ENCODE assay signal across 8 mouse cellular contexts in genomic region chr11:87108409-87108754, GRCm38 (mm10). TPM values are rescaled to one million over a fixed set of nuclear protein-coding genes. Genes with fewer than 3 reads are reported as not detected.
DNase-seq lines count a peak whose midpoint lies in the region; ATAC-seq and TF ChIP-seq lines count a peak whose summit lies in the region.

Gene Prr11, minus strand, starts transcription at chr11:87108708.

- under 1% methylated on average over 14 of the region's 14 CpGs for WGBS in cerebellum, adult 2 months
- WGBS in thymus, adult 2 months = under 1% methylated on average over 14 of the region's 14 CpGs
- WGBS in liver, embryonic 13.5 days (ENCODE audit: insufficient replicate concordance) = 0% methylated on average over 14 of the region's 14 CpGs

- no peak for TF ChIP-seq POLR2A in cerebellum, adult 2 months (IDR thresholded peaks at IDR 0.05; ENCODE audit: borderline replicate concordance, insufficient read depth, low read length)
- no peak for TF ChIP-seq POLR2A in thymus, adult 2 months (IDR thresholded peaks at IDR 0.05; ENCODE audit: control insufficient read depth, extremely low read depth, insufficient read depth, low read length, poor library complexity)

- H3K9me3 ChIP-seq in liver, embryonic 13.5 days (replicated peaks) = no peaks in the 10 kb centered on the region

- no peak within 1 kb of the TSS for H3K27ac ChIP-seq in cerebellum, adult 2 months (ENCODE audit: insufficient read depth, low read length)
- peak within 1 kb of the TSS; percentile 75 for H3K27ac ChIP-seq in thymus, adult 2 months (ENCODE audit: control insufficient read depth, insufficient read depth, low read length)
- H3K27ac ChIP-seq in liver, embryonic 13.5 days = peak within 1 kb of the TSS; percentile 88

- H3K4me2 ChIP-seq in liver, embryonic 13.5 days = peak within 1 kb of the TSS; percentile 72

- no peak for DNase-seq in cerebellum, adult 2 months
- DNase-seq in thymus, adult 2 months = no peak
- DNase-seq in thymus, postnatal 25 days = no peak
- no peak for DNase-seq in liver, embryonic 13.5 days
- DNase-seq in natural killer cell, adult 2 months (ENCODE audit: low spot score in 2 of 2) = no peak
- DNase-seq in testis, postnatal 14 days (ENCODE audit: low spot score) = no peak

- no peaks in the 10 kb centered on the region for H3K27me3 ChIP-seq in cerebellum, adult 2 months (ENCODE audit: control insufficient read depth, insufficient read depth, low read length)
- H3K27me3 ChIP-seq in thymus, adult 2 months (ENCODE audit: control insufficient read depth, insufficient read depth, low read length) = no peaks in the 10 kb centered on the region
- no peaks in the 10 kb centered on the region for H3K27me3 ChIP-seq in liver, embryonic 13.5 days

- peak within 1 kb of the TSS; percentile 63 for H3K4me3 ChIP-seq in cerebellum, adult 2 months (replicated peaks; ENCODE audit: insufficient read depth, low read depth, low read length)
- peak within 1 kb of the TSS; percentile 69 for H3K4me3 ChIP-seq in thymus, adult 2 months (ENCODE audit: control insufficient read depth, insufficient read depth, low read length)
- H3K4me3 ChIP-seq in liver, embryonic 13.5 days (replicated peaks) = peak within 1 kb of the TSS; percentile 96

- H3K4me1 ChIP-seq in cerebellum, adult 2 months (ENCODE audit: control insufficient read depth, insufficient read depth, low read length) = no peaks in the 10 kb centered on the region
- 0 out of 2 replicates have a peak, but pooled peaks cover 2% of the 10 kb centered on the region for H3K4me1 ChIP-seq in thymus, adult 2 months (replicated peaks; ENCODE audit: control insufficient read depth, insufficient read depth, low read length)
- H3K4me1 ChIP-seq in liver, embryonic 13.5 days (replicated peaks) = peaks cover 31% of the 10 kb centered on the region

- no peak for TF ChIP-seq CTCF in cerebellum, adult 2 months (IDR thresholded peaks at IDR 0.05; ENCODE audit: borderline replicate concordance, insufficient read depth, low read depth, low read length)
- no peak for TF ChIP-seq CTCF in thymus, adult 2 months (IDR thresholded peaks at IDR 0.05; ENCODE audit: borderline replicate concordance, control insufficient read depth, extremely low read depth, insufficient read depth, low read length, poor library complexity)

- peak within 1 kb of the TSS; percentile 96 for H3K9ac ChIP-seq in liver, embryonic 13.5 days

- no peak for ATAC-seq in cerebellum, adult (ENCODE audit: insufficient number of reproducible peaks, low FRiP score, low TSS enrichment)
- no peak for ATAC-seq in liver, embryonic 13.5 days (ENCODE audit: low read depth)
- ATAC-seq in activated CD4-positive, CD25-positive, alpha-beta regulatory T cell, adult 4 months = no peak

- peaks cover 9% of the 10 kb centered on the region; the same call in 1 of the 2 replicates for H3K36me3 ChIP-seq in thymus, adult 2 months (ENCODE audit: control insufficient read depth, insufficient read depth, low read length)
- peaks cover 41% of the 10 kb centered on the region for H3K36me3 ChIP-seq in liver, embryonic 13.5 days

RNA-seq across cellular contexts. Expression of gene Prr11, which starts in this region (rescaled TPM):
- 0.32 and 0.44 TPM in 2 replicates for polyA plus RNA-seq in cerebellum, adult 2 months (2012; rRNA removed)
- polyA plus RNA-seq in thymus, adult 2 months (2012; rRNA removed) = 5.9 and 6.9 TPM in 2 replicates
- polyA plus RNA-seq in liver, embryonic 13.5 days (2015; fragmentation: Nextera tagmentation; extraction: Ambion mirVana) = 4.6 and 6.7 TPM in 2 replicates
- polyA plus RNA-seq in activated CD4-positive, CD25-positive, alpha-beta regulatory T cell, adult 4 months (2017; shearing (Covaris generic)) = 1 to 10 TPM; 4.0 to 5.1 TPM
